Mouse (Mus musculus) activated CD4-positive, CD25-positive, alpha-beta regulatory T cell (primary cell): Measurements from ENCODE around the gene Ntf5. TPM values are rescaled to one million over a fixed set of nuclear protein-coding genes. Genes with fewer than 3 reads are reported as not detected.

ENCODE experiments used
- polyA plus RNA-seq, 2 experiments: library from polyadenylated mRNA; unstranded; fragments of 100-300 nt; shearing (Covaris generic); gene quantifications; one replicate each; pipeline ENCODE4 v1.2.1; 2017

Gene Ntf5
- 1 to 10 TPM; 1.2 to 1.4 TPM for polyA plus RNA-seq

DNA sequence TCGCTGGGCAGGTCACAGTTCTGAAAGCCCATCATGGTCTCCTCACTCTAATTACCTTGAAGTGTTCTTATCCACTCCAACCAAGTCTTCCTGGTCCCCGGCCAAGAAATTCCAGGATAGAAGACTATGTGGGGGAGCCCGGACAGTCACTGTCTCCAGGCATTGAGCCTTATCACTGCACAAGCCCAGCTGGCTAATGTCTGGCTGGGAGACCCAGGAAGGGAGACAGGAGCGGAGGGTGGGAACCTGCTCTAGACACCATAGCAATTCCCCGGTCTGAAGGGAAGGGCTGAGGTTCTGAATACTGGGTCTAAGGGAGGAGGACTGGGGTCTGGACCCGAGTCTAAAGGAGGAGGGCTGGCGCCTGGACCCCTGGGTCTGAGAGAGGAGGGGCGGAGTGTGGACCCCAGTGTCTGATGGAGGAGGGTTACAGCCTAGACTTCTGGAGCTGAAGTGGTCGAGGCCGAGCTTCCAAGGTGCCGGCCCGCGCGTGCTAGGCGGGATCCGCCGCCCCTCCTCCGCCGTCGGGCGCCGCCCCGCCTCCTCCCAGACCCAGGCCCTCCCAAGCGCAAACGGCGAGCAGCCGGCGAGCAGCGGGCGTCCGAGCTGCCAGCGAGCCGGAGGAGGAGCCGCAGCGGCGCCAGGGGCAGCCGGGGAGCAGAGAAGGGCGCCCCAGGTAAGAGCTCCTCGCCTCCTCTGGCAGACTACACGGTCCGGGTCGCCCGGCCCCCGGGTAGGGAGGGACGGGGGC is at the start of gene Ntf5:
Gene Ntf5, plus strand, starts transcription at position 583 of the 751 bp plus-strand sequence.

DNA sequence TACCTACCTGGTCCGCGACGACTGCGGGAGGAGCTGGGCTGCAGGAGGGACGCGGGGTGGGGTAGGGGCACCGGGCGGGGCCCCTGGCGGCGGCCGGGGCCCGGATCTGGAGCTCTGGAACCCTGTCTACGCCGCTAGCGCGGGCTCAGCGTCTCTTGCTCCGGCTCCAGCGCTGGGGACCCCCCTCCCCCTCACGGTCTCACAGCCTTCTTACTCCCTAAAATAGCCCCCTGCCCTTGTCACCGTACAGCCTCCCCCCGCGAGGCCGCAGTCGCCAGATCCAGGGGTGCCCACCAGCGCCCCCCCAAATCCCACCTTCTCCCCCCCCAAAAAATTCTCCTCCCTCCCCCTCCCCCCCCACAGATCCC is 46.9 kb upstream of the Ntf5 start, which contains the start of gene Ppfia3:
Gene Ppfia3, minus strand, starts transcription at position 368 of the 368 bp plus-strand sequence.

DNA sequence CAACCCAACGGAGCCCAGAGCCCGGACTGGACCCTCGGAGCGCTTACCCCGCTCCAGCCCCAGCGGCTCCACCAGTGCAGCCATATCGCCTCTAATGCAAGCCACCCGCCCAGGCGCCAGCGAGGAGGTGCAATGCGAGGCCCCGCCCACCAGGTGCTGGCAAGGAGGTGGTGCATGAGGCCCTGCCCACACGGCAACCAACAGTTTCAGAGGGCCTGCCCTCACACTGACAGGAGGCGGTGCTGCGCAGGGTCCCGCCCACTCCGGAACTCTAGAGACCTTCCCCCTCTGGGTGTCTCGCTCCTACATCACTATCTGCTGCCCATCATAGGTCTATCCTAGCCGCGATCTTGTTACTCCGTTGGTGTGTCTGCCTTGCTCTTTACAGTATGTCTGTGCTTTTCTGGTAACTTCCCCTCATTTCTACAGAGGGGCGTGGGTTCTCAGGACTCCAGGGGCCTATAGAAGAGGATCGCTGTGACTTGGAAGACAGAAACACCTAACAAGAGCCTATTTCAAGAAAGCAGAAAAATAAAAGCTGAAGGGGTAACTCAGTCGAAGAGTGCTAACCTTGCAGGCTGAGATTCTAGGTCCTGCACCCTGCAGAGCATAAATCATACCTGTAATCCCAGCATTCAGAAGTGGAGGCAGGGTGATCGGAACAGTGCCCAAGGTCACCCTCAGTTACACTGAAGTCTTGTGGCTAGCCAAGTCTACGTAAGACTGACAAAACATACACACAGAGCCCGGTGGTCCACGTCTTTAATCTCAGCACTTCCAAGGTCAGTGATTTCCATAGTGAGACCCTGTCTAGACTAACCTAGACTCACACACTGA is 42.8 kb upstream of the Ntf5 start, which contains the start of gene Lin7b:
Gene Lin7b, minus strand, starts transcription at position 109 of the 837 bp plus-strand sequence.

DNA sequence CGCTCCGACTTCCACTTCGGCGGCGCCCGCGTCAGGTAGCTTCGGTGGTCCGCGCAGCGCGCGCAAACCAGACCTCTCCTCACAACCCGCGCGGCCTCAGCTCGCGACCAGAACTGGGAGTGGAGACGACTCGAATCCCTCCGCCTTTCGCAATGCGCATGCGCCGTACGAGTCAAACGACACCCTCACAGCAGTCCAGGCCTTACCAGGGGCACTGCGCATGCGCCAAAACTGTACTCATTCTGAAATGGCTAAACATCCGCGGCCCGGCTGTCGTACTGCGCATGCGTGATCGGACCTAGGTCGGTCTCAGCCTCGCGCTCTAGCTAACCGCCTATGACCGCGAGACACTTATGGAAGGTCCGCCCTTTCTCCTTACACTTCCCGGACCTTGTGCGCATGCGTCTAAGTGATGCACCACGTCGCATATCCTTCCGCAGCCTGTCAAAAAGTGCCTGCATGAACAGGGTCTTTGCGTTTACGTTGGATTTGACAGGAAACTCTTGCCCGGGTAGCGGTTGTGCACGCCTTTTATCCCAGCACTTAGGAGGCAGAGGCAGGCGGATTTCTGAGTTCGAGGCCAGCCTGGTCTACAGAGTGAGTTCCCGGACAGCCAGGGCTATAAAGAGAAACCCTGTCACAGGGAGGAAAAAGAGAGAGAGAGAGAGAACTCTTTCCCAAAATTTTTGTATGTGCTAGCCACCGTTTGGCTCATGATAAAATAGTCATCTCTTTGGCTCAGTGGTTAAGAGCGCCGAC is 17.7 kb upstream of the Ntf5 start, which contains the start of gene Snrnp70:
Gene Snrnp70, minus strand, starts transcription at position 165 of the 759 bp plus-strand sequence.

DNA sequence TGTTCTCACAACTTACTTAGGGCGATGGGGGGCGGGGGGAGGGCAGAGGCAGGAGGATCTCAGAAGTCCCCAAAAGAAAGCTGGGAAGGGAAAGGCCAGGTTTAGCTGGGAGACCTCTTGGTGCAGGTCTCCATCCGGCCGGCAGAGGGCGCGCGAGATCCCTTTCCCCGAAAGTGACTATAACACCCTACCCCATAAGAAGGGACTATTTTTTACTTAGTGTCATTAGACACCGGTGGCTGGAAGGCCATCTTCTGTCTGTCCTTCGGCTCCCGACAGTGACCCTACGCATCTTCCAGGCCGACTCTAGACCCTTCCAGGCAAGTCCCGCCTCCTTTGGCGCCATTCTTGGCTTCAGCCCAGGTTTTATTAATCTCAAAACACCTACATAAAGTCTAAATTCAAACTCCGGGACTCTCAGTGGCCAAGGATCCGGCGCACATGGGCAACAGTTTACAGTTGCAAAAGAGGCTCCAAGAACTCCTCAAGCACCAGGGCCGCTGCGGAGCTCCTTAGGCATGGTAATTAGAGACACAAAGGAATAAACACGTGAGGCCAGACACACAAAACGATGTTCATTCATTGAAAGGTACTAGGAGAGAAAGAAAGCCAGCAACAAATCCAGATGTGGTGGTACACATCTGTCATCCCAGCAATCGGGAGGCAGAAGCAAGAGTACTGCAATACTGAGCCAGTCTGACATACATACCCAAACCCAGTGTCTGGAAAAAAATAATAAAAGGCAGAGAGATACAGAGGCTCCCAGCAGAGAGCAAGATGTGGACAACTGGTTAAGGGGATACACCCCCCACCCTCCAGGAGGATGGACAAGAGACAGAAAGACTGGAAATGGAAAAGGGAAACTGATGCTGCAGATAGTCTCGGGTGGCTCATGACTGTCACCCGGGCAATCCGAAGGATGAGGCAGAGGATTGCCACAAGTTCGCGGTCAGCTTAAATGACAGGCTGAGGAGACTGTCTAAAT is 8.1 kb upstream of the Ntf5 start, which contains the start of gene Kcna7:
Gene Kcna7, plus strand, starts transcription at position 563 of the 985 bp plus-strand sequence.

DNA sequence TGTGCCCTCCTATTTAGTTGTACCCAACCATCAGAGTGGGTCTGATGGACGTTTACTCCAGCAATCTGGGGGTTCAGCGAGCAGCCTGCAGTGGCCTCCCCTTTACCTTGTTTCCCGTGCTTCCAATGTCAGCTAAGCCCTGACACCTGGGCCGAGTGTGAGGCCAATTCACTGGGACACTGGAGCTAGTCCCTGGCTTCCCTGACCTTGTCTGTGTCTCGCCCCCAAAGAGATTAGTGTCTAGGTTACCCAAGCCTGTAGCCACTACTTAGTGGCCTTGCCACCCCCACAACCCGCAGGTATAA is 7.1 kb downstream of the Ntf5 start, which contains the start of gene Lhb:
Gene Lhb, plus strand, starts transcription at position 206 of the 305 bp plus-strand sequence.

DNA sequence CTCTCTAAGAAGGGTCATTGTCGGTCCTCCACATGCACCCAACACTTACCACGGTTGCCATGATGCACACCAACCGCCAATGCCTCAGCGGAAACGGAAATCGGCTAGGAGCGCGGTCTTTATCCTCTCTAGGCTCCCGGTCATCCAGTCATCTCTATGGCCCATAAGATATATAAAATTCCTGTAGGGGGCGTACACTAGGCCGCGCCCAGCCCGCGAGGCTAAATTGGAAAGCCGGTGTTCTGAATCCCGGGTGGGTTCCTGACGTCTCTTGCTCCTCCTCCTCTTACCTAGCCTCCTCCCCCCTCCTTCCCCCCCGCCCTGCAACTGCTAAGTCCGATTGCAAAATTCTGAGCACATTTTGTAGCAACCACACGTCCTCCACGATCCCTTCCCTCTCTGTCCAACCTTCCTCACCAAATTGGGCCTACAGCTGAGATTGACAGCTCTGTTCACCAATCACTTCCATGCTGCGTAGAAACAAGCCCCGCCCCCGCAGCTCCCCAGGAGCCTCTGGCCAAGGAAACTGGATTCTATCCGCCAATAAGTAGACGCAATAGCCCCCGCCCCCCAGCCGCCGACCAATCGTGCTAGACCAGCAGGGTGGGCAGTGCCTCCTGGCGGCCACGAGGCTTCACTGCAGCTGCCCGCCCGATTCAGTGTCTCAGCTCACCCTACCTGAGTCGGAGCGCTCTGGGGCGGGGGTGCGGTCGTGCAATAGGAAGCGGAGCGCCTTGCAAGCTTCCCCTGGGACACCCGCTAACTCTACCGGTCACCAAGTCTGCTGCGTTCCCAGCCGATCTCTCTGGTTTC is 20.9 kb downstream of the Ntf5 start, which contains the start of gene Gys1:
Gene Gys1, plus strand, starts transcription at position 642 of the 813 bp plus-strand sequence.

DNA sequence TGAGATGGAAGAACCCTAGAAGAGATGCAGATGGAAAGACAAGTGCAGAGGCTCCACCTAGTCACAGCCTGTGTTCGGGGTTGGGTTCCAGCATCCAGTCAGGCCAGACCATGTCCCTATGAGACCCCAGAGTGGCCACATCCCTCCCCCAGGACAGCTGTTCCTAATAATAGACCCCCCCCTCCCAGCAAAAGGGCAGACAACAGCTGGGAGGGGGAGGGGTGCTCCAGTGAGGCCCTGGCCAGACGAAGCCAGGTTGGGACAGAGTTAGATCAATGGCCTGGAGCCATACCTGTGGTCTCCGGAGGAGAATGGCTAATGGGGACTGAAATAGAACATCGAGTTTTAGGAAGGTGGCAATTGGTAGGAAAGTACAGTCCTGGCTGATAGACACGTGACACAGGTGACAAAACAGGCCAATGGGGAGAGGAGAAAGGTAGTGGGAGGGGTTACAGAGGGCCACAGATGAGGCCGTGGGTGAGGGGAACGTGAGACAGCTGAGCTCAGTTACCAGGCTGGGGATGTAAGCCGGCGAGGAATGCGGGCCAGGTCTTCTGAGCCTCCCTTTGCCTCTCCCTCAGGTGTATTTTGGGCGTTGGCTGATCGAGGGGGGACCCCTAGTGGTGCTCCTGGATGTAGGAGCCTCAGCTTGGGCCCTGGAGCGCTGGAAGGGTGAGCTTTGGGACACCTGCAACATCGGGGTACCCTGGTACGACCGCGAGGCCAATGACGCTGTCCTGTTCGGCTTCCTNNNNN is 24.2 kb downstream of the Ntf5 start, which contains the start of gene Ruvbl2:
Gene Ruvbl2, minus strand, starts transcription at position 576 of the 756 bp plus-strand sequence.

DNA sequence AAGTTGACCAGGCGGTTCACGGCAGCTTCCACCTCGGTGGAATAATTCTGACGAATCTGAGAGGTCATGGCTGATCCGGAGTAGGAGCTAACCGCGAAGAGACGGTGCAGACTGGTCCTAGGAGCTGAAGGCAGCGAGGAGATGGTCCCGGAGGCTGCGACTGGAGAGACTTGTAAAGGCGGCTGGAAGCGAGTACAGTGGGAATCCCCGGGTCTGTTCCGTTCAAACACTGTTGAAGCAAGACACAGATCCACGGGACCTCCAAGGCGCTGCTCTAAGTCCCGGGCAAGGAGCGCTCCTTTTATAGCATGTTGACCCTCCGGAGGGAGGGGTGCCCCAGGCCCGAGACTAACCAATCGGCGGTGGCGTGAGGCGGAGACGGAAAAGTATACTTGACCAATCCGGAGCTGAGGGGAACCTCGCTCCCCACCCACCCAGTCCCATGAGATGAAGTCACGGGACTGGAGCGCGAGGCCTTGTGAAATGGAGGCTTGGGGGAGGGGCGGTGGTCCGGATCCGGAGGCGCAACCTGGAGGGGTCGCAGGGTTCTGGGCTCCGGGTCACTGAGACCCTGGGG is 46.2 kb downstream of the Ntf5 start, which contains the start of gene Ftl1:
Gene Ftl1, minus strand, starts transcription at position 321 of the 577 bp plus-strand sequence.

DNA sequence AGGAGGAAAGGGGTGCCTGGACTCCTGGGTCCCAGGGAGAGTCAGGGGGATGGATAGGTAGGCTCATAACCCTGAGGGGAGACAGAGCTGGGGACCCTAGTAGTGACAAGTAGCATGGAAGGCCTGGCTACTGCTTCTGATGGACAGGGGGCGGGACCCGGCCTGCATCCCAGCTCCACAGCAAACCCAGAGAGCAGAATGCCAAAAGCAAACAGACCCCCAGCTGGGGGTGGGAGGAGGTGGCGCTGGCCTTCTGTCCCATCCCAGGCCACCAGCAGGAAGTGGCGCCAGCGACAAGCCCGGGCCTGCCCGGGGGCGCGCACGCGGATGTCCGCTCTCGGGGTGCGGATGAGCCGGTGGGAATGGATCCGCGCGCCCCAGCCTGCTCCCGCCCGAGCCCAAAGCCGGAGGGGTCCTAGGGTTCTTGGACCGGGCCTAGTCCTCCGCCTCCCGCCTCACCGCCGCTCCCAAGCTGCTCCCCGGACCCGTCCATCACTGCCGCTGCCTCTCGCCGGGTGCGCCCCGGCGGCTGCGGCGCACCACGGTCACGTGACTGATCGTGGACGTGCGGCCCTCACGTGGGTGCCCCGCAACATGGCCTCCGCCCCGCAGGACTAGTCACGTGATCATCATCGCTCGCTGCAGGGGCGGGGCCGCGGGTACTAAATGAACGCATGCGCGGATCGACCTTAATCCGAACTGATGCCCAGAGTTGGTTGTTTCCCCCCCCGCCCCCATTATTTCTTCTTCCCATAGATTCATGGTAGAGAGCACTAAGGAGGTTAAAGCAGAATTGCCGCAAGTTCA is 53.0 kb downstream of the Ntf5 start, which contains the start of gene Bax:
Gene Bax, minus strand, starts transcription at position 616 of the 807 bp plus-strand sequence.

Other genes with a start within 250 kb of the Ntf5 start
- under 1 TPM; 0.45 to 0.72 TPM for gene Slc17a7, start 249.7 kb upstream of the Ntf5 start, polyA plus RNA-seq
- not detected for gene Gfy, start 234.1 kb upstream of the Ntf5 start, polyA plus RNA-seq
- not detected for gene Pth2, start 232.7 kb upstream of the Ntf5 start, polyA plus RNA-seq
- gene Ccdc155, start 208.8 kb upstream of the Ntf5 start, polyA plus RNA-seq: under 1 TPM; 0.07 to 0.10 TPM
- gene Dkkl1, start 201.5 kb upstream of the Ntf5 start, polyA plus RNA-seq: 10 to 100 TPM in 1 of 2 experiments, 1 to 10 TPM in 1; 9.8 to 26.8 TPM
- 1 to 10 TPM; 2.6 to 4.0 TPM for gene Tead2, start 197.9 kb upstream of the Ntf5 start, polyA plus RNA-seq
- 100 to 1,000 TPM; 461 to 714 TPM for gene Cd37, start 174.6 kb upstream of the Ntf5 start, polyA plus RNA-seq
- gene Slc6a16, start 172.6 kb upstream of the Ntf5 start, polyA plus RNA-seq: under 1 TPM in 1 of 2 experiments, not detected in 1; 0.20 TPM
- under 1 TPM in 1 of 2 experiments, not detected in 1; 0.28 TPM for gene Slc6a21, start 136.2 kb upstream of the Ntf5 start, polyA plus RNA-seq
- gene Trpm4, start 79.9 kb upstream of the Ntf5 start, polyA plus RNA-seq: 10 to 100 TPM; 12.2 to 16.1 TPM
- not detected for gene Hrc, start 78.4 kb upstream of the Ntf5 start, polyA plus RNA-seq
- under 1 TPM; 0.12 to 0.16 TPM for gene Ppfia3, start 46.7 kb upstream of the Ntf5 start, polyA plus RNA-seq
- under 1 TPM in 1 of 2 experiments, not detected in 1; 0.35 TPM for gene Lin7b, start 43.1 kb upstream of the Ntf5 start, polyA plus RNA-seq
- 100 to 1,000 TPM; 204 to 218 TPM for gene Snrnp70, start 18.0 kb upstream of the Ntf5 start, polyA plus RNA-seq
- not detected for gene Kcna7, start 8.0 kb upstream of the Ntf5 start, polyA plus RNA-seq
- gene Lhb, start 7.1 kb downstream of the Ntf5 start, polyA plus RNA-seq: not detected
- 10 to 100 TPM in 1 of 2 experiments, 1 to 10 TPM in 1; 6.3 to 11.1 TPM for gene Gys1, start 21.1 kb downstream of the Ntf5 start, polyA plus RNA-seq
- gene Ruvbl2, start 24.4 kb downstream of the Ntf5 start, polyA plus RNA-seq: 10 to 100 TPM; 52.7 to 55.4 TPM
- gene Ftl1, start 46.2 kb downstream of the Ntf5 start, polyA plus RNA-seq: 1,000 to 10,000 TPM; 1,818 to 2,133 TPM
- gene Bax, start 53.2 kb downstream of the Ntf5 start, polyA plus RNA-seq: 100 to 1,000 TPM; 303 to 346 TPM
- under 1 TPM; 0.45 to 0.88 TPM for gene Tulp2, start 68.2 kb downstream of the Ntf5 start, polyA plus RNA-seq
- under 1 TPM in 1 of 2 experiments, not detected in 1; 0.21 TPM for gene Gm45808, start 73.1 kb downstream of the Ntf5 start, polyA plus RNA-seq
- gene Dhdh, start 75.1 kb downstream of the Ntf5 start, polyA plus RNA-seq: 1 to 10 TPM in 1 of 2 experiments, under 1 TPM in 1; 0.27 to 1.1 TPM
- gene Nucb1, start 96.7 kb downstream of the Ntf5 start, polyA plus RNA-seq: 100 to 1,000 TPM; 193 to 285 TPM
- gene Ppp1r15a, start 112.6 kb downstream of the Ntf5 start, polyA plus RNA-seq: 10 to 100 TPM; 30.0 to 40.4 TPM
- under 1 TPM in 1 of 2 experiments, not detected in 1; 0.49 TPM for gene Plekha4, start 112.6 kb downstream of the Ntf5 start, polyA plus RNA-seq
- under 1 TPM; 0.85 to 0.86 TPM for gene Hsd17b14, start 141.2 kb downstream of the Ntf5 start, polyA plus RNA-seq
- gene Bcat2, start 156.5 kb downstream of the Ntf5 start, polyA plus RNA-seq: 10 to 100 TPM; 61.0 to 61.5 TPM
- gene Fgf21, start 201.8 kb downstream of the Ntf5 start, polyA plus RNA-seq: not detected
- gene Fut1, start 203.6 kb downstream of the Ntf5 start, polyA plus RNA-seq: under 1 TPM in 1 of 2 experiments, not detected in 1; 0.11 TPM
- gene Izumo1, start 208.1 kb downstream of the Ntf5 start, polyA plus RNA-seq: under 1 TPM; 0.48 to 0.64 TPM
- gene Rasip1, start 213.8 kb downstream of the Ntf5 start, polyA plus RNA-seq: 1 to 10 TPM; 1.2 to 1.4 TPM
- gene Mamstr, start 226.3 kb downstream of the Ntf5 start, polyA plus RNA-seq: 1 to 10 TPM in 1 of 2 experiments, under 1 TPM in 1; 0.16 to 1.8 TPM